Mouse (Mus musculus) regulatory T cell (primary cell): ENCODE data around the gene Coro1b.
"Not testable (repeated sequence)": the region's sequence is repeated elsewhere in the genome, so short reads cannot be mapped to it uniquely, and the experiment has no call there.

Experiments
- in situ Hi-C: fragments of 300-600 bp; cut with MboI, MseI; formaldehyde crosslinking; loops from one replicate; pipeline ENCODE4 v1.15.1; 2025; ENCODE audit warnings: high pct_unique_total_duplicates

Coro1b gene

DNA sequence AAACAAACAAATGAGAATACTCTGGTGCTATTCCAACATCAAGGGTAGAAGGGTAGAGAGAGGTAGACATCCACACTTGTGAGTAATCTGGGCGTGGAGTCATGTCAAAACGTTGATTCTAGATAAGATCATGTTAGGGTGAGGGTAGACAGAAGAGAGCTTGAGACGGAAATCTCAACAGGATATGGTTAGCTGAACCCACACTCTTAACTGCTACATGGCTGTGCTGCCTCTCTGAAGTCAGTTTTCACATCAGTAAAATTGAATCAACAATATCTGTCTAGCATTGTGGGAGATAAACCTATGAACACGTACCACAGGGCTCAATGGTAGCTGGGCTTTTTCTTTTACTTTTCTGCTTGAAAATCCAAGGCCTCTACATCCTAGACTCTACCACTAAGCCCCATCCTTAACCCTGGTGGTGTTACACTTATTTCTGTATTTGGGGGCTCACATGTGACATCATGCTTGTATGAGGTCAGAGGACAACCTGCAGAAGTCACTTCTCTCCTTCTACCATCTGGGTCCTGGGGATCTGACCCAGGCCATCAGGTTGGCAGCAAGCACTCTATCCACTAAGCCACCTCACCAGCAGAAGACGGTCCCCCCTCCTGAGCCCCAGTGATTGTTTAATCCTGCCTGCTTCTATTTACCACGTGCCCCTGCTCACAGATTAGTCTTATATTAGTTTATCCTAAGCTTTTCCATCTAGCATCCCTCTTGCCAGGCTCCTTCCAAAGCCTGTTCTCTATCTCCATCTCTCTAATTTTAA, 28.5 kb upstream of the Coro1b start:
- in situ Hi-C loops: loop anchor here (5.0 to 10.0 kb wide), 4 partner anchors 55 to 985 kb away; partner anchors contain the start of genes Carns1, Cpt1a, Ppp1ca and Rab1b

DNA sequence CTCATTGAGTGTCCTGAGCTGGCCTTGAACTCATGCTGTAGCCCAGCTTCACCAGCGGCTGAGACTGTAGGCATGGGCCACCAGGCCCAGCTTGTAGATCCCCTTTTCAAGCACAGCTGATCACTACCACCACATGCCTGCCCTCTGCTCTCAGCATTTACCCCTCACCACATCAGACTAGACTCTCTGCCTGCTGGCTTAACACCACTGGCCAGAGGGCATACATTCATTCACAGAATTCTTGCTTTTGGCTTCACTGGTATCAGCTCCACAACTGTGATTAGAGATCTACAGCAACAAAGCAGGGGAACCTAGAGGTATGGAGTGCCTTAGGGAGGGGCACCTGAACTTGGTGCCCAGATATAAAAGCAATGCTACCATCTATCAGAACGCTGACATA, 27.9 kb upstream of the Coro1b start:
- in situ Hi-C loops: no loop called here

DNA sequence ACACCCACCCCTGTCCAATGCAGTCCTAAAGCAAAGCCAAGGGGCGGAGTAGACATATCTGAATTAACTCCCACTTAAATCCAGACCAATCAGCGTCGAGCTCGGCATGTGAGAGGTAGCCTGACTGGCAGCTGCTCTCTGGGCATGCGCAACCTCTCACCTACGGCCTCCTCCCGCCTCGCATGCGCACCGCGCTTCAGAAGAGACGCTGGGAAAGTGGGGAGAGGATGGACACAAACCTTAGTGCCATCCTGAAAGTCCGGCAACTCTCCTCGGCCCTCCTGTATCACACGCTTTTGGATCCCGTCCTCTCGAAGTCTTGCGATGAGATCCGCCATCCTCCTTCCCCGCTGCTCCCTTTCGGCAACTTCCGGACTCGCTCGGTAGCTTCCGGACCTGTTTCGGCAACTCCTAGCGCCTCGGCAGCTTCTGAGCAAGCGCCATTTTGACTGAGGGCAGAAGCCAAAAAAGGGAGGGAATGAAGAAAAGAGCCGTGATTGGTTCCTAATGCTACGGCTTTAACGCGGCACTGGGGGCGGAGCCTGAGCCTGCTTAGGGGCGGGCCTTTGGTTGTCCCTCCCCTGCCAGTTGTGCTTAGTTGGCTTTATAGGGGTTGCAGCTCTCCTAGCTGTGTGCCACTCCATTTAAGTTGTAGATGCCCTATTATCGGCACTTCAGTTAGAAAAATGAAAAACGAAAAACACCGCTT, 27.2 kb upstream of the Coro1b start:
- in situ Hi-C loops: no loop called here

DNA sequence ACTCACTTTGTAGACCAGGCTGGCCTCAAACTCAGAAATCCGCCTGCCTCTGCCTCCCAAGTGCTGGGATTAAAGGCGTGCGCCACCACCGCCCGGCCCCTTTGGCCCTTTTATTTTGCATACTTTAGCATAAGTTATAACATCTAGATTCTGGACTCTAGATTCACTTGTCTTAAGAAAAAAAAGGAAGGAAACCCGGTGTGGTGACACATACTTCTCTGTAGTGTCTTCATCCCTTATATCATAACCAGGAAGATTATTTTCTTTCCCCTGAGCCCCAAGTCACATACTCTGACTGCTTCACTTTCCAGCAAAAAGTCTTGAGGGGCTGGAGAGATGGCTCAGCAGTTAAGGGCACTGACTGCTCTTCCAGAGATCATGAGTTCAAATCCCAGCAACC, 26.5 kb upstream of the Coro1b start:
- in situ Hi-C loops: not testable (repeated sequence)

DNA sequence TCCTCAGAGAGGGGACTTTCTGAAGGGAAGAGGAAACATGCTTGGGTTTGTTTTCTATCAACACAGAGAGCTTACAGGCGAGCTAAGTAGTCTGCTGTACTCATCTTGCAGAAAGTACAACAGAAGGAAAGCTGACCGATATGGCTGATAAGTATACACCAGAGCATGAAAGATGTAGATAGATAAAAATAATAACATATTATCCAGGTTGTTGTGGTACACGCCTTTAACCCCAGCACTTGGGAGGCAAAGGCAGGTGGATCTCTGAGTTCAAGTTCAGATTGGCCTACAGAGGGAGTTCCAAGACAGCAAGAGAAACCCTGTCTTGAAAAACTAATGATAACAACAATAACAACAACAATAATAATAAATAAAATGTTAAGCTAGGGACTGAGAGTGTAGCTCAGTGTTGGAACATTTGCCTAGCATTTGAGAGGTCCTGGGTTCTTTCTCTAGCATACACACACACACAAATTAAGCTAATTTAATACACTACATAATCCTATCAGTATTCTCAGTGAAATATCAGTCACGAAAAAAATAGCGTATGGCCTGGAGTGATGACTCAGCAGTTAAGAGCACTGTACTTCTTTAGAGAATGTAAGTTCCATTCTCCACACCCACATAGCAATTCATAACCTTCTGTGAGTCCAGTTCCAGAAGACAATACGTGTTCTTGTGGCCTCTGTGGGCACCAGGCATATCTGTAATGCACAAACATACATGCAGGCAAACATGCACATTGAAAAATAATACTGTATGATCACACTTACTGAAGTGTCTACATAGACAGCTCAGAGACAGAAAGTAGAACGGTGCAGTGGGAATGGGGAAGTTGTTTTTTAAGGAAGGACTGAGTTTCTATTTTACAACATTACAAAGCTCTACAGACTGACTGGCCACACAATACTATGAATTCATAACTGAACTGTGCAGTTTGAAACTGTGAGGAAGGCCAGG, 25.7 kb upstream of the Coro1b start:
- in situ Hi-C loops: no loop called here

DNA sequence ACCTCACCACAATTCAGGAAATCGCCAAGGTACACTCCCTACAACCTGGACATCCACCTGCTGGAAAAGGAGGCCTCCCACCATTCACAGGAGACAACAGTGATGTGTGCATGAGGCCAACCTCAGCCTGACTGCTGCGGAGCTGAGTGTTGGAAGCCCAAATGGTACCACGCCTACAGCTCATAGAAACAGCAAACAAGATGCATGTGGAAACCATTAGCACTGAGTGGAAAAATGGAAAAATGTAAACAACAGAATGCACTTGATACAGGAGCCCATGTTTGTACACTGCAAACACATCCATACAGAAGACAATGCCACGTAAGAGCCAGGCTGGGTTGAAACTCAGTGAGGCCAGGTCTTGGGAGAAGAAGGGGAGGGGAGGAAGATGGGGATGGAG, 24.0 kb upstream of the Coro1b start:
- in situ Hi-C loops: no loop called here

DNA sequence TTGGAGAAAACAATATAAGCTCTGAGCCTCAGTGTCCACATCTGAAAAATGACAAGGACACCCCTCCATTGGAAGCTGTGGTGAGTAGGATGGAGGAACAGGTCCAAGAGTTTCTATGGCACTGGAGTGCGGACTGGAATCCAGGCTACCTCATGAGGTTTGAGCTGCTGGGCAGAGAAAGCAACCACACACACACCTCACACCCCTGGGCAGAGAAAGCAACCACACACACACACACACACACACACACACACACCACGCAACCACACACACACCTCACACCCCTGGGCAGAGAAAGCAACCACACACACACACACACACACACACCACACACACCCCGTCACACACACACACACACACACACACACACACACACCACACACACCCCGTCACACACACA, 23.2 kb upstream of the Coro1b start:
- in situ Hi-C loops: not testable (repeated sequence)

DNA sequence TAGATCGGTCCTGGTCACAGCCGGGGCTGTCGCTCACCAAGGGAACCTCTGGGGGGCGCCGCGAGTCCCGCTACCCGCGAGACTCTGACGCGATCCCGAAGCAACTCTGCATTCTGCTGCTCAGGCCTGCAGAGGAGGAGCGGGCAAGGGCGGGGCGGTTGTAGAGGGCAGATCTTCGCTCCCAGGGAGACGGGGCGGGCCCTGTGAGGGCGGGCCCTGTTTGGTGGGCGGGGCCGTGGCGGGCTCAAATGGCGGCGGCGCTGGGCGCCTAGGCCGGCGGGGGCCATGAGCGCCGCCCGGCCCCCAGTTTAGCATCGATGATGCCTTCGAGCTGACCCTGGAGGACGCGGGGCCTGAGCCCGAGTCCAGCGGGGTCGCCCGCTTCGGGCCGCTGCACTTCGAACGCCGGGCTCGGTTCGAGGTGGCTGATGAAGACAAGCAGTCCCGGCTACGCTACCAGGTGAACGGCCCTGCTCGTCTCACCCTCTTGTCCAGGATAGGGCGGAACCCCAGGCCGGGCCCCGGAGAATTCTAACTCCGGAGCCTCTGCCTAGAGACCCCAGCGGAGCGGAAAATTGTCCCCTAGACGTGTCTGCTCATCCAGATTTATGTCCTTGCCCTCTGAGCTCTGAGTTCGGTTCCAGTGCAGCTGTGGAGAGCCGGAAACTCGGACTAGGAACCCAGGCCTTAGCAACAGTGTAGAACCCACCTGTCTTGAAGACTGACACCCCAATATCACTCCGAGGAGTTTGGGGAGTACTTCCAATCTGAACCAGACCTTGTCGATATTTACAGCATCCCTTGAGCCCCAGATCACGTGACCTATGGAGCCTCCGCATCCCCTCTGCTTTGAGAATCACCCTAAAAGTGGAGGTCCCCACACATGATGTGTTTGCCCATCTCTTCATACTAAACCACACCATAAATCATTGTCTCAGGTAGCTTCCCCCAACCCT, 22.4 kb upstream of the Coro1b start, which contains the start of gene Aip:
TSS of gene Aip (minus strand) at position 118 of the 956 bp plus-strand sequence.
- in situ Hi-C loops: no loop called here

DNA sequence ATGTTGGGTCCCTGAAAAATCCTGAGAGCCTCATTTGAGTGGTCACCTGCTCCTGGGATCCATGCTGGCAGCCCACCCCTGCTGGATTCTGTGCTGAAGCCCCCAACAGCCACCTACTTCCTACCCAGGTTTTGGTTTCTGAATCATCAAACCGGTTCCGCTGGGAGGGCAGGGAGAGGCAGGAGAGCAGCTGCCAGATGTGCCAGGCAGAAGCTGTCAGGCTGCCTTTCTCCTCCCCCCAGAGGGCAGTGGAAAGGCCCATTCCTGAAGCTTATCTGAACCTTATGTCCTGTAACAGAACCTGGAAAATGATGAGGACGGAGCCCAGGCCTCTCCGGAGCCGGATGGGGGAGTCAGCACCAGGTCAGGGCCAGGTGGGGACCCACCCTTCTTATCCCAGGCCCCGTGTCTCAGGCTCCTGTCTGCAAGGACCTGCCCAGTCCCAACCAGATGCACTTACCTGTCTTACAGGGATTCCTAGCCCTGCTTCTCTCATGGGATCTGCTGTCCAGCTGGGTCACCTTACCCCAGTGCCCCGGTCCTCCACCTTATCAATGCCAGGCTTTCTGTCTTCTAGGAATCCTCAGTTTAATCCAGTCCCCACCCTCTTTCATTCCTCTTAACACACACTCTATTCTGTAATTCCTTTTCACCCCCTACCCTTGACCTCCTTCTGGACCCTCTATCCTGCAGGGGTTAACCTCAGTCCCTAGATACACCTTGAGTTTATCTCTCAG, 21.5 kb upstream of the Coro1b start:
- in situ Hi-C loops: no loop called here

DNA sequence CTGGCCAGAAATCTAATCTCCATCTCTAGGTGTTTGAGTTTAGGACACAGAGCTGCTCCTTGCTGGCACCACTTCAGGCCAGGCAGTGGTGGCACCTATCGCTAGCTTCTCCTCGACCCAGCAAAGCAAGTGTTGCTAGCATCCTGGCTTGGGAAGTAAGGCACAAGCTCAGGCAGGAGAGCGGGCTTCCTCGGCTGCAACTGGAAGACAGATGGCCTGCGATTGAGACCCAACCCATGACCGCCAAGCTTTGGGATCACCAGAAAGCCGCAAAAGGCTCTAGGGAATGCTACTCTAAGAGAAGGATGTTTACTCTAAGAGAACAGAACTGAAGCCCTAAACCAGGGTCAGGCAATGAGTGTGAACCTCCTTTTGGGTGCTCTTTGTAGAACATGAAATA, 19.0 kb upstream of the Coro1b start:
- in situ Hi-C loops: no loop called here

DNA sequence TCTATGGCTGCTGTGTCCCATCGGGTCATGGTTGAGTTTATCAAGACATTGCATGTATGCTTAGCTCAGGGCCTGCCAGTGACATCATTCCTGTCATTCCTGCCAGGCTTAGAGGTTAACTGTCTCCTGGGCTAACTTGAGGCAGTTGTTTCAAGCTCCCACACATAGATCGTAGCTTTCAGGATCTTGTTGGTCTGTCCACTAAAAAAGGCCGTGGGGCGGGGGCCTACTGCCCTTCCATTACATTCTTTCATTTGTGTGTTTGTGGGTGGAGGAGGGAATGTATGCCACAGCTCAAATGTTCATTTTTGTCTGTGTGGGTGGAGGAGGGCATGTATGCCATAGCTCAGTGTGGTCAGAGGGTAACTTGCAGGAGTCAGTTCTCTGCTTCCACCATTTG, 18.3 kb upstream of the Coro1b start:
- in situ Hi-C loops: no loop called here

DNA sequence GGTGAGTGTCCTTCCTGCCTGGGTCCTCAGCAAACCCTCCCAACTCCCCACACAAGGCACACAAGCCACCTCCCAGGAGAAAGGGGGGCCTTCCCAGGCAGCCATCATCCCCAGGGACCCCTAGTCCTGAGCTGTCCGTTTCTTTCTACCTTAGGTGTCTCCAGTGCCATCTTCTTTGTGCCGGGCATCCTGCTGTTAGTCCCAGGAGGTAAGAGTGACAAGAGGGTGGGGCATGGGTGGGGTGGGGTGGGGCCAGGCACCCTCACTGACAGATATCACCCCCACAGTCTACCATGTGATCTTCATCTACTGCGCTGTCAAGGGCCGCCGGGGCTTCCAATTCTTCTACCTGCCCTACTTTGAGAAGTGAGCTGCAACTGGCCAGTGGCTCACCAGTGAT, 17.3 kb upstream of the Coro1b start:
- in situ Hi-C loops: no loop called here

DNA sequence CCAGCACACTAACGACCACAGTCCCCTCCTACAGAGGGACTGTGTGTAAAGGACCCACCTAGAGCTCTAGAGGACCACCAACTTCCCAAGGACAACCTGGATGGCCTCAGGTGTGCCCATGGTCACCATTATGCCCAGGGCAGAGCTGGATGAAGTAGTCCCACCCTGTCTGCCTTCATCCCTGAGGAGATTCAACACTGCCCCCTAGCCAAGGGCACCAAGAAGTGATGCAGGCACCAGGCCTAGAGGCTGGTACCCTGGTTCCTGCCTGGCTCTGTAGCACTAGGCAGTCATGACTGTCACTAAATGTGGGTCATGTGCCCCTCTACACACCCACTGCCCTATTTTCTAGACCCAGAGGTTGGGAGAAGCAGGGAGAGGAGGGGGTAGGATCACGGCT, 16.7 kb upstream of the Coro1b start:
- in situ Hi-C loops: no loop called here

DNA sequence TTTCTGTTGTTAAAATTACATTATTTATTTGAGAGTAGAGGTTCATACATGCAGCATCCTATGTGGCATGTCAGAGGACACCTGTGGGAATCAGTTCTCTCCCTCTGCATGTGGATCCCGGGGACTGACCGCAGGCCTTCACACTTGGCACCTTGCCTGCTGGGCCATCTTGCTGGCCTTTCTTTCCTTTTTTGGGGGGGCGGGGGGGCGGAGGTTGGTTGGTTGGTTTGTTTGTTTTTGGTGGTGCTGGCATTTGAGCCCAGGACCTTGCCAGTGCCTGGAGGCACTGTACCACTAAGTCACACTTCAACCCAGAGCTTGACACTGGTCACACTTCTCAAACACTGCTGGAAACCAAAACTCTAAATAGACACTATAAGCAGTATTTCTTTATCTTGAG, 14.1 kb upstream of the Coro1b start:
- in situ Hi-C loops: no loop called here

DNA sequence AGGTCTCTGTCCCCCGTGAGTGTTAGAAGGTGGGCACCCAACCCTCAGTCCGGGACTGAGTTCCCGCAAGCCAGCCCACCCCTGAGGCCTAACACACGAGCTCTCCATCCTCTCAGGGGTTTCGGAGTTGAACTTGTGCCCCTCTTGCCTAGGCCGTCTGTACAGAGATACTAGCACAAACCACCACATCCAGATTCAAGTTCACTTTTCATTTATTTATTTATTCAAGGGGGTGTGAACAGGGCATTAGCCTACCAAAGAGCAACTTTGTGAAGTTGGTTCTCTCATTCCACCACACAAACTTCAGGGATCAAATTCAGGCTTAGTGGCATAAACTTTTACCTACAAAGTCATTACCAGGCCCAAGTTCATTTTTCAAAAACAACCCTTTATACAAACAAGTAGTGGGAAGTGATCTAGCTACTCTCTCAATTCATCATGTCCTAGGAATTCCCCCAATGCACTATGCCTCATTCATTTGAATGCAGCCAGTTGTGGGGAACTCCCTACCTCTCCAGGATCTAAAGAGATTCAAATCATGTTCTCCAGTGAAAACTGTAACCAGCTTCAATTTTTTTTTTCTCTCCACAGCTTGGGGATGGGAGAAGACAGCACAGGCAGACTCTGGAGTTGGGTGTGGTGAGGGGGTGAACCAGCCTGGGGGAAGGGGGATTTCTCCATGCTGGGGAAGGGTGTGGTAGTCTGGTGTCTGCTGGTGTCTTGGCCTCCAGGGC, 13.0 kb upstream of the Coro1b start:
- in situ Hi-C loops: not testable (repeated sequence)

DNA sequence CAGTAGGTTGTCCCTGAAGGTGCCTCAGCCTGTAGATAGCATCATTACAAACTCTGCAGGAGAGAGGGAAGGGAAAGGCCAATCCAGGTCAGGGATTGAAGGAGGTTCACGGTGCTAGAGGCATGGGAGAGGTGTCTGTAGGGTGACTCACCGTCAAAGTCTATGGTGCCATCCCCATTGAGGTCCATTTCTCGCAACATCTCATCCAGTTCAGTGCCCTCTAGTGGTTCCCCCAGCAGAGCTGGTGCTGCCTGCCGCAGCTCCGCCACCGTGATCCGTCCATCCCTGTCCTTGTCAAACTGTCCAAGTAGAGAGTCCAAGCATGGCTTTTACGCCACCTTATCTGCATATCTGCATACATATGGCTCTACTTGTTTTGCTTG, 12.5 kb upstream of the Coro1b start:
- in situ Hi-C loops: not testable (repeated sequence)

DNA sequence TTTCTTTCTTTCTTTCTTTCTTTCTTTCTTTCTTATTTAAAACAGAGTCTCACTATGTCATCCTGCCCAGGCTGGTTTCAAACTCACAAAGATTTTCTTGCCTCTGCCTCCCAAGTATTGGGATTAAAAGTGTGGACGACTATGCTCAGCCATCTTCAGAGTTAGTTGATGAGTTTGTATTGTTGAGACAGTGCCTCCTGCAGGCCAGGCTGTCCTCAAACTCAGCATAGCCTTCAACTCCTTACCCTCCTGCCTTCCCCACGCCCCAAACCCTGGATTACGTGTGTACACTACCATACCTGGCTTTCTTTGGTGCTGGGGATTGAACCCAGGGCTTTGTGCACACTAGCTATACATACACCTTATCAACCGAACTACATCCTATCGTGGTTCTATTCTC, 12.0 kb upstream of the Coro1b start:
- in situ Hi-C loops: no loop called here

DNA sequence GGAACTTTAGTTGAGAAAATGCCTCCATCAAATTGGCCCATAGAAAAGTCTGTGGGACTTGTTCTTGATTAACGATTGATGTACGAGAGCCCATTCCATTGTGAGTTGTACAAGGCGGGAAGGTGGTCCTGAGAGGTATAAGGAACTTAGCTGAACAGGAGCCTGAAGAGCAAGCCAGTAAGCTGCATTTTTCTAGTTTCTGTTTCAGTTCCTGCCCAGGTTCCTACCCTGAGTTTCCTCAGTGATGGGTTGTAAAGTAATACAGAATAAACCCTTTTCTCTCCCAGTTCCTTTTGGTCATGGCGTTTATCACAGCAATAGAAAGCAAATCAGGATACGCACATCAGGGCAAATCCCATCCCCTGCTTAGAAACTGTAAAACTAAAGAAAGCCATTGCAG, 10.5 kb upstream of the Coro1b start:
- in situ Hi-C loops: no loop called here

DNA sequence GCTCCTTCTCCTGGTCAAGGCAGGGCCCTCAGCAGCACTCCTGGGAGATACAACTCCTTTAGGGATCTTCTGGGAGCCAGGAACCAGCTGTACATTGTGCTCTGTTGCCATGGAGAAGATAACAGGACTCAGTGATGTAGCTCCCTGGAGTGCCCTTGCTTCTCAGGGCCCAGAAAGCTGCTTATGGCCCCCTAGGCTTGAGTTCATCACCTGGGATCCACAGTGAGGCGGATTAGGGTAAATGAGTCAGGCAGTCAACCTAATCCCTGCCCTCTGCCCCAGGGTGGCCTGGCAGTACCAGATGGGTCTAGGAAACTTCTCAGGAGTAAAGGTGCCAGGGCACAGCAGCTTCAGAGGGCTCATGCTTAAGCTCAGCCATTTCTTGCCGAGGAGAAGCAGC, 9.0 kb upstream of the Coro1b start, which contains the start of gene Gpr152:
TSS of gene Gpr152 (plus strand) at position 342 of the 400 bp plus-strand sequence.
- in situ Hi-C loops: no loop called here
